Mouse (Mus musculus) stomach, embryonic 16.5 days (tissue): ENCODE measurements around the gene Rsrp1. TPM values are rescaled to one million over a fixed set of nuclear protein-coding genes. Genes with fewer than 3 reads are reported as not detected.
A peak's percentile ranks its signal among the peaks of the same experiment; 100 is the strongest.

Experiments
- ATAC-seq: fragments of 200-750 bp; cut with Nextera tagmentation; 2 replicates; pipeline ENCODE4 v1.8.0; 2017; ENCODE audit warnings: moderate number of reproducible peaks, moderate TSS enrichment; ENCODE audit not compliant: insufficient read depth, low FRiP score
- H3K27ac ChIP-seq: fragments of 300-500 bp; sonication (generic); 2 replicates; pipeline ENCODE4 v1.5.1; 2014; ENCODE audit warnings: low read length
- H3K27me3 ChIP-seq: fragments of 300-500 bp; sonication (generic); 2 replicates; pipeline ENCODE4 v1.6.1; 2014; ENCODE audit warnings: low read length, control low read depth, mixed read lengths; ENCODE audit not compliant: control insufficient read depth, insufficient read depth
- H3K36me3 ChIP-seq: fragments of 300-500 bp; sonication (generic); 2 replicates; pipeline ENCODE4 v1.6.1; 2014; ENCODE audit warnings: low read length; ENCODE audit not compliant: control insufficient read depth, insufficient read depth
- H3K4me1 ChIP-seq: fragments of 300-500 bp; sonication (generic); 2 replicates; pipeline ENCODE4 v1.6.1; 2014; ENCODE audit warnings: low read length, control low read depth, mixed read lengths; ENCODE audit not compliant: control insufficient read depth, insufficient read depth
- H3K4me2 ChIP-seq: fragments of 300-500 bp; sonication (generic); 2 replicates; pipeline ENCODE4 v1.6.1; 2014; ENCODE audit warnings: low read depth, low read length, mixed read lengths
- H3K4me3 ChIP-seq: fragments of 300-500 bp; sonication (generic); replicated peaks from 2 replicates; pipeline ENCODE4 v1.5.1; 2014; ENCODE audit warnings: mild to moderate bottlenecking, low read length
- H3K9ac ChIP-seq: fragments of 300-500 bp; sonication (generic); 2 replicates; pipeline ENCODE4 v1.6.1; 2014; ENCODE audit warnings: low read length
- H3K9me3 ChIP-seq: fragments of 300-500 bp; sonication (generic); replicated peaks from 2 replicates; pipeline ENCODE4 v1.6.1; 2016; ENCODE audit warnings: low read length, control low read depth; ENCODE audit not compliant: control insufficient read depth
- WGBS: fragments of 180-500 bp; shearing (Covaris S2); extraction: QIAGEN DNeasy Blood & Tissue Kit; methylation state at CpG from one replicate; pipeline ENCODE4 v1.1.7; 2014; 5-methylcytosine and 5-hydroxymethylcytosine counted together
- polyA plus RNA-seq: library from polyadenylated mRNA; unstranded; fragments of >200 nt; fragmentation: Nextera tagmentation; extraction: Ambion mirVana; gene quantifications from 2 replicates; pipeline ENCODE4 v1.2.1, GENCODE M21; 2015

Rsrp1 gene
- 511 and 534 TPM in 2 replicates for polyA plus RNA-seq

DNA sequence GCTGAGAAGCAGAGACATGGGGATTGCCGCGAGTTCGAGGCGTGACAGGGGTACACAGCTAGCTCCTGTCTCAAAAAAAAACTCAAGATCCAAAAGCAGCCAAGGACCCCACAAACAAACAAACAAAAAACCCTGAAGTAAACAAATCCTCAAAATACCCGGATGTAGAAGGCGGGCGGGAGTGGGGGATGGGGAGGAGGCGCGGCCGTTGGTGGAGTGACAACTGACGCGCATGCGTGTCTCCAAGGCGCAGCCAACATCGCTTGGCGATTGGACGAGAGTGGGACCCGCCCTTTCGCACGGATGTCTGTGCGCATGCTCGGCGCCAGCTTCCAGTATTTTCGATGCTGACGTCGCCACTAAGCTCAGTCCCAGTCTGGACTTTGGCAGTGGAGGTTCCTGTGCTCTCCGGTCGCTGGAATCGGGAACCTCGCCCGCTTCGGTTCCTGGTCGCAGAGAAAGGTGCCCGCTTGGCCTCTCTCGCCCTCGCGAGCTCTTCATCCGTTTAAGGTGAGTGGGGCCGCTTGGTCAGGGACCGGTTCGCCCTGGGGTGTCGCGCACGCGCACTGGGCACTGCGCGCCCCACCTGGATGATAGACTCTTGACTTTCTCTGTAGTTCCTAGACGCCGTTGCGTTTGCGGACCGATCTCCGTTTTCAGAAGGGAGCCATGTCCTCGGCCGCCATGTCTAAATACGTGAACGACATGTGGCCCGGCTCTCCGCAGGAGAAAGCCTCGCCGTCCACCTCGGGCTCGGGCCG is at the start of gene Rsrp1:
Gene Rsrp1 (plus strand): TSS at position 335 of the 761 bp plus-strand sequence.
- Histone ChIP-seq H3K27me3 (no peaks in the 10 kb centered on the region), H3K4me3 (peak within 1 kb of the TSS; percentile 100), H3K36me3 (peaks cover 16% of the 10 kb centered on the region; the same call in 1 of the 2 replicates), H3K9ac (peak within 1 kb of the TSS; percentile 99), H3K4me2 (peak within 1 kb of the TSS; percentile 93), H3K27ac (peak within 1 kb of the TSS; percentile 97), H3K9me3 (no peaks in the 10 kb centered on the region), H3K4me1 (peaks cover 20% of the 10 kb centered on the region)
- ATAC-seq: peak; percentile 95
- WGBS: under 1% methylated on average over 64 of the region's 64 CpGs

- Histone ChIP-seq H3K36me3 (no peaks in the 10 kb centered on the region), H3K9me3 (no peaks in the 10 kb centered on the region), H3K27ac (no peak overlapping the region), H3K4me2 (no peak overlapping the region), H3K4me1 (peaks cover 5% of the 10 kb centered on the region; the same call in 1 of the 2 replicates), H3K4me3 (no peak overlapping the region), H3K27me3 (no peaks in the 10 kb centered on the region), H3K9ac (no peak overlapping the region)
- no peak for ATAC-seq
- 75% methylated on average over 9 of the region's 9 CpGs for WGBS
These were observed 47.2 kb upstream of the Rsrp1 start for GRCm38 (mm10) chr4:134876171-134876570.

DNA sequence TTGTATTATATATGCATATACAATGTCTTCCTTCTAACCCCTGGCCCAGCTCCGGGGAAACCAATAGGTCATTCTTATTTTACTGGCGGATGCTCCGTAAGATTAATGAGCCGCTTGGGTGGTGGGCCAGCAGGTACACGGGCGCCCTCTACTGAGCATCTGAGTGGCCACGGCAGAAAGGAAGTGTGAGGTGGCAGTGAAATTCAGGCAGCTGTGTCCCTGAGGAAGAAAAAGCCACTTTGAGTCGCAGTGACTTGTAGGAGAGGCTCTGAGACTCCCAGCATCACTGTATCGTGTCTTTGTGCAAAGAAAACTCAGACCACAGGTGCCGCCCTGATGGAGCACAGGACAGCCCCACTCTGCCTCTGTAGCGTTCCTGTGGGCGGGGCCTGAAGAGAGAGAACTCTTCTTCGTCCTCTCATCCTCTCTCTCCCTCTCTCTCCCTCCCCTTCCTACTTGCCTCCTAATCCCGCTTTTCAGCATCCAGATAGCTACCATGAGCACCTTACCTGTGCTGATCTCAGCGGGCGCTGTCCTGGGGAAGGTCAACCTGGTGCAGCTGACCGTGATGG is 43.9 kb upstream of the Rsrp1 start:
- no peaks in the 10 kb centered on the region for H3K9me3 ChIP-seq
- no peaks in the 10 kb centered on the region for H3K27me3 ChIP-seq
- H3K36me3 ChIP-seq: no peaks in the 10 kb centered on the region
- peaks cover 5% of the 10 kb centered on the region; the same call in 1 of the 2 replicates for H3K4me1 ChIP-seq
- no peak for ATAC-seq
- no peak overlapping the region for H3K27ac ChIP-seq
- 4% methylated on average over 17 of the region's 17 CpGs for WGBS
- peak overlapping the region; percentile 41 for H3K4me3 ChIP-seq
- peak overlapping the region; percentile 70 for H3K4me2 ChIP-seq
- H3K9ac ChIP-seq: peak overlapping the region; percentile 4

DNA sequence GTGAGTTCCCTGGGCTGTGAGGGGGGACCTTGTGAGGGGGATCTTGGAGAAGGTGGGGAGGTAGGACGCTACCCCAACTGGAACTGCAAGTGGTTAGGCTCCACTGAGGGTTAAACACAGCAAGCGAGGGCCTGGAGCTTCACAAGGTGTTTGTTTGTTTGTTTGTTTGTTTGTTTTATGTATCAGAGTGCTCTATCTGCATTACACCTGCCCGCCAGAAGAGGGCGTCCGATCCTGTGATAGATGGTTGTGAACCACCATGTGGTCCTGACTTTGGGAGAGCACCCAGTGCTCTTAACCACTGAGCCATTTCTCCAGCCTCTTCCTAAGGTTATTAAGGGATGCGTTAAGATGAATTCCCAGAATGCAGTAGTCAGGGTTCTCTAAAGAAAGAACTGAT is 43.4 kb upstream of the Rsrp1 start:
- H3K27me3 ChIP-seq: no peaks in the 10 kb centered on the region
- H3K4me2 ChIP-seq: peak overlapping the region; percentile 70
- no peak overlapping the region for H3K4me3 ChIP-seq
- H3K9ac ChIP-seq: 0 out of 2 replicates have a peak overlapping the region, but pooled peaks have one; percentile 4
- no peak for ATAC-seq
- no peaks in the 10 kb centered on the region for H3K36me3 ChIP-seq
- H3K4me1 ChIP-seq: peaks cover 5% of the 10 kb centered on the region; the same call in 1 of the 2 replicates
- H3K9me3 ChIP-seq: no peaks in the 10 kb centered on the region
- 44% methylated on average over 6 of the region's 6 CpGs for WGBS
- H3K27ac ChIP-seq: no peak overlapping the region

DNA sequence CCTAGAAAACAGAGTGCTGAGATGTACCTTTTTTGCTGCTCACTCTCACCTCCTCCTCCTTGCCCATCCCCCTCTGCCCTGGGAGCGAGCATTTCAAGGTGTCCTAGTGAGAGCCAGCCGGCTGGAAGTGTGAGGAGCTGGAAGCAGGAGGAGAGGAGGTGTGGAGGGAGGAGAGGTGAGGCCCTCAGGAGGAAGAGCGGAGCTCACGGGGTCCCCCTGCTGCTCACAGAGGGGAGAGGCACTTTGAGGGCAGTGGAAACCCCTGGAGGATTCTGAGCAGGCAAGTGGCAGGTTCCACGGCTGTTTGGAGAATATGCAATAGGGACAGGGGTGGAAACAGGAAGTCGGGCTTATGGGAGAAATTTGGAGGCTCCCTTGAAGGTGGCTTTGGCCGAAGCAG is 40.1 kb upstream of the Rsrp1 start:
- ATAC-seq: no peak
- Histone ChIP-seq H3K27ac (no peak overlapping the region), H3K4me3 (no peak overlapping the region), H3K36me3 (no peaks in the 10 kb centered on the region), H3K27me3 (no peaks in the 10 kb centered on the region), H3K4me1 (peaks cover 5% of the 10 kb centered on the region; the same call in 1 of the 2 replicates), H3K9me3 (no peaks in the 10 kb centered on the region), H3K4me2 (no peak overlapping the region), H3K9ac (no peak overlapping the region)
- WGBS: 31% methylated on average over 7 of the region's 7 CpGs

- no peak overlapping the region for H3K4me3 ChIP-seq
- WGBS: 79% methylated on average over 10 of the region's 10 CpGs
These were observed 39.6 kb upstream of the Rsrp1 start for GRCm38 (mm10) chr4:134883808-134884207.

GRCm38 (mm10) chr4:134884364-134884763 is 39.0 kb upstream of the Rsrp1 start:
- no peaks in the 10 kb centered on the region for H3K36me3 ChIP-seq
- no peaks in the 10 kb centered on the region for H3K27me3 ChIP-seq
- H3K4me1 ChIP-seq: 0 out of 2 replicates have a peak, but pooled peaks cover 2% of the 10 kb centered on the region
- 93% methylated on average over 4 of the region's 4 CpGs for WGBS
- H3K4me3 ChIP-seq: no peak overlapping the region
- H3K9me3 ChIP-seq: no peaks in the 10 kb centered on the region
- no peak overlapping the region for H3K9ac ChIP-seq
- H3K27ac ChIP-seq: no peak overlapping the region
- H3K4me2 ChIP-seq: no peak overlapping the region
- ATAC-seq: no peak

More at GRCm38 (mm10) chr4:134883808-134884207, 39.6 kb upstream of the Rsrp1 start:
- Histone ChIP-seq H3K9ac (no peak overlapping the region), H3K9me3 (no peaks in the 10 kb centered on the region), H3K27ac (no peak overlapping the region), H3K4me1 (peaks cover 5% of the 10 kb centered on the region; the same call in 1 of the 2 replicates), H3K36me3 (no peaks in the 10 kb centered on the region), H3K4me2 (no peak overlapping the region), H3K27me3 (no peaks in the 10 kb centered on the region)
- ATAC-seq: no peak

DNA sequence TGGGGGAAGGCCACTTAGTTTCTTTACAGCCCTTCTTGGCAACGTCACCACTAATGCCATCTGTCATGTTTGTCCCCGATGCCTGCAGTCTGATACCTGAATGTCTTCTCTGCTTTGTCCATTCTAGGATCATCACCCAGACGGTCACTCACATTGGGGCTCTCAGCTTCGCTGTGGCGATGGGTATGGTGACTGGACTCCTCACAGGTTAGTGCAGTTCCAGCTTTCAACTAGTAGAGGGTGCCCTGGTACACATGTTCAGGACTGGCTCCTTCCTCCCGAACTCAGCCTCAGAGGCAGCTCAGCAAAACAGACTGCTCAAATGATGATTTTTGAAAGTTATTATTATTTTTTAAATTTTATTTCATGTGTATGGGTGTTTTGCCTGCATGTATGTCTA is 31.3 kb upstream of the Rsrp1 start:
- H3K27ac ChIP-seq: no peak overlapping the region
- H3K9me3 ChIP-seq: no peaks in the 10 kb centered on the region
- H3K9ac ChIP-seq: no peak overlapping the region
- H3K4me2 ChIP-seq: no peak overlapping the region
- no peaks in the 10 kb centered on the region for H3K4me1 ChIP-seq
- H3K36me3 ChIP-seq: 0 out of 2 replicates have a peak, but pooled peaks cover 8% of the 10 kb centered on the region
- no peak overlapping the region for H3K4me3 ChIP-seq
- H3K27me3 ChIP-seq: no peaks in the 10 kb centered on the region
- 80% methylated on average over 6 of the region's 6 CpGs for WGBS
- ATAC-seq: no peak

GRCm38 (mm10) chr4:134897256-134897655 is 26.1 kb upstream of the Rsrp1 start:
- Histone ChIP-seq H3K9ac (no peak overlapping the region), H3K4me3 (no peak overlapping the region), H3K27ac (no peak overlapping the region), H3K27me3 (no peaks in the 10 kb centered on the region), H3K4me1 (no peaks in the 10 kb centered on the region), H3K9me3 (no peaks in the 10 kb centered on the region), H3K4me2 (no peak overlapping the region), H3K36me3 (peaks cover 10% of the 10 kb centered on the region; the same call in 1 of the 2 replicates)
- 78% methylated on average over 6 of the region's 6 CpGs for WGBS
- no peak for ATAC-seq
